Mouse (Mus musculus): Measurements from ENCODE around the gene Tpmt.

Gene Tpmt

GRCm38 (mm10) chr13:47042024-47042633 lies 2.4 kb downstream of the Tpmt start:
- DNase-seq = peak in 1 of 2 experiments; percentile 39

DNA sequence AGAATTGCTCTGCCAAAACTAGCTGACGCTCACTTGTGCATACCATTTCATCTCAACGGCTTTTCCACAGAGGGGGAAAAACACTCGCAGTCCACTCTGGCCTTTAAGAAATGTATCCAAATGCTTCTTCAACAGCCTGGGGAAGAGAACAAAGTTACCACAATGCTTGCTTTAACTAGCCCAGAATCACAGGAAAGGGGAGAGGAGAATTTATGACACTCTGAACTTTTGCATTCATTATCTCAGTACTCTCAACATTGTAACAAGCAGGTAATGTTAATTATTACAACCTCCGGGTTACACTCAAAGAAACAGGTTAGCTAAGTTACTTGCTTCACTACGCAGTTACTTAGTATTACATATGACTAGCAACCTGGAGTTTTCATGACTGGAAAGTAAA lies 4.5 kb downstream of the Tpmt start:
- no peak for DNase-seq

GRCm38 (mm10) chr13:47037946-47038345 lies 6.6 kb downstream of the Tpmt start:
- no peak for DNase-seq

DNA sequence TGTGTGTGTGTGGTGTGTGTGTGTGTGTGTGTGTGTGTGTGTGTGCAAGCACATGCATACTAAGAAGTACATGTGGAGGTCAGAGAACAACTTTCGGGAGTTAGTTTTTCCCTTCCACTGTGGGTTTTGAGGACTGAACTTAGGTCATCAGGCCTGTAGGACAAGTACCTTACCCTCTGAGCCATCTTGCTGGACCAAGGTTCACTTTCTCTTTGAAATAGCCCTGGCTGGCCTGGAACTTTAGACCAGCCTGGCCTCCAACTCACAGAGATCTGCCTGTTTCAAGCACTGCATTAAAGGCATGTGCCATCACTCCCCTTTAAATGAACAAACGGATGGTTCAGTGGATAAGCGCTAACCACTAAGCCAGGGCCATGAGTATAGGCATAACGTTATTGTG lies 10.9 kb downstream of the Tpmt start:
- DNase-seq = no peak

GRCm38 (mm10) chr13:47030376-47031107 lies 14.0 kb downstream of the Tpmt start:
- peak; percentile 56 to 80 for DNase-seq

DNA sequence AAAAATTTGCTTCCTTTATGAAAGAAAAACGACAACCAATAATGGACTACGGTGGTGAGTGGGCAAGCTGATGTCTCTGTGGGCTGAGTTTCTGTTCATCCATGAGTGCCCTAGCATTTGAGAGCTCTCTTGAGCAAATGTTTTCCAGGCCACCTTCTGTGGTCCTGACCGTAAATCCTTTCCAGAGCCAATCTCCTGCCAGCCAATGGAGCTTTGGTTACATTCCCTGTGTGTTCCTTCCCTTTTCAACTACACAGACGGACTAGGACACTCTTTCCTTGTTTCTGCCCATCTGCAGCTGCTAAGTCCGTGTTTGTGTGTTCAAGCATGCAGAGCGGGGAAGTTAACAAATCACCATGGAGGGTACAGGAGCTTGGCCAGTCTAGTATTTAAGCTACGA lies 23.7 kb downstream of the Tpmt start:
- DNase-seq = no peak

DNA sequence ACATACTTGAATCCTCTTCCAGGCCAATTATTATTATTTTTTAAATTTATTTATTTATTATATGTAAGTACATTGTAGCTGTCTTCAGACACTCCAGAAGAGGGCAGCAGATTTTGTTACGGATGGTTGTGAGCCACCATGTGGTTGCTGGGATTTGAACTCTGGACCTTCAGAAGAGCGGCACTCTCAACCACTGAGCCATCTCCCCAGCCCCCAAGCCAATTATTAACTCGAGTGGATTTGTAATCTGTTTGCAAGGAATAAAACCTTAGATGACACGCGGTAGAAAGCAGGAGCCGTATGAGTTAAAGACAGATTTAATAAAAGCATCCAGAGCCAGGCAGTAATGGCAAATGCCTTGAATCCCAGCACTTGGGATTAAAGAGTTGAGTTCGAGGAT lies 24.8 kb downstream of the Tpmt start:
- peak in 1 of 2 experiments; percentile 41 for DNase-seq

DNA sequence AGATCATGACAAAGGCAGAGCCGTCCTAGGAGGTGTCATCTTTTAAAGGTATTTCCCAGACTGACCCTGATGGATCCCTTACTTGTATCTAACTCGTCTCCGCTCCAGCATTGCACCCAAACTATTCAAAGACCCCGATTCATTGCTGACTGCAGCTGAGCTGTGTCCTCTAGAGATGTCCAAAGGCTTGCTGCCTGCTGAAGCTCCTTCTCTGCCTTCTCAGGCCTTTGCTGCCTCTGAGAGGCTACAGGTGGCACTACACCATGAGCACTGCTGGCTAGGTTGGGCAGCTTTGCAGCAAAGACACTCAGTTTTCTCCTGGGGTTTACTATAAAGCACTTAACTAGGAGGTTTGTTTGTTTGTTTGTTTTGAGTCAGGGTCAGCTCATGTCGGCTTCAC lies 27.3 kb downstream of the Tpmt start:
- DNase-seq = peak; percentile 67 to 72

DNA sequence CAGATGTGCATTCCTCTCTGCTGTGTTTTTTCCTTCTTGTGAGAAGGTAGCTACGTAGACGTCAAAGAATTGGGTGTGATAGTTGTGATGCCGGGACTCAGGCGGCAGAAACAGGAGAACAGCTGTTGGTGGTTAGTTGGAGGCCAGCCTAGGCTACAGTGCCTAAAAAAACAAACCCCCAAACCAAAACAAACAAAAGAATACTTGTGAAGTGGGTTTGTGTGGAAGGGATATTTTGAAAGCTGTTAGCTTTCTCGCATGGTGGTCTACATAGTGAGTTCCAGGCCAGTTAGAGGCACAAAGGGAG lies 29.4 kb downstream of the Tpmt start:
- DNase-seq = no peak

DNA sequence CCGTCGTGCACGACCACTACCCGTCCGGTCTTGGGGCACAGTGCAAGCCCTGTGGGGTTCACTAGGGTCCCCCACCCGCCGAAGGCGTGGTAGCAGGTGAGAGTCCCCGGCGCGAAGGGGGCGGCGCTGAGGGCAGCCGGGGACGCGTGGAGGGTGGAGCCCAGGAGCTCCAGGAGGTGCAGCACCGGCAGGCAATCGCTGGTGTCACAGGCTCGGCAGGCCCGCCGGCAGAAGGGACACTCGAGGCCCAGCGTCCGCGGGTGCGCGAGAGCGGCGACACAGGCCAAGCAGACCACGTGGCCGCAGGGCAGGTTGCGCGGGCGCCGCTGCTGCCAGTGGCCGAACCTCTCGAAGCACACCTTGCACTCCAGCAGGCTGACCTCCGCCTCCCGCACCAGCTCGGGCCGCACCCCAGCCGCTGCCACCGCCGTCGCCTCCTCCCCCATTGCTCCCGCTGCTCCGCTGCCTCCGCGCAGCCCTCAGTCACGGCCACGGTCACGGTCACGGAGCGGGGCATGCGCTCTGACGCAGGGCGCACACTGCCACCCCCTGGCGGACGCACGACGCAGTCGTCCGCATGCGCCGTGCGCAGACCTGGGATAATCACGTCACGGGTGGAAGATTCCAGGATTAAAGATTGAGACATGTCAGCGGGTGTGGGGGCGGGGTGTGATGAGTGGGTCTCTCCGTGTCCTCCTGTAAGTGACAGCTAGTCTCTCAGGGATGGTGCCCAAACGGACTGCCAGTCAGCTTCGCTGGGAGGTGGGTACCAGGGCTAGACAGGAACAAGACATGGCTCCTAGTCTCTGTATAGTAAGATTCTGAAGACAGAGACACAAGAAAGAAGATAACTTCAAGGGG lies 30.0 kb downstream of the Tpmt start, which contains the start of gene Nhlrc1:
TSS of gene Nhlrc1 (minus strand) at position 517 of the 861 bp plus-strand sequence.
- peak; percentile 75 to 82 for DNase-seq

DNA sequence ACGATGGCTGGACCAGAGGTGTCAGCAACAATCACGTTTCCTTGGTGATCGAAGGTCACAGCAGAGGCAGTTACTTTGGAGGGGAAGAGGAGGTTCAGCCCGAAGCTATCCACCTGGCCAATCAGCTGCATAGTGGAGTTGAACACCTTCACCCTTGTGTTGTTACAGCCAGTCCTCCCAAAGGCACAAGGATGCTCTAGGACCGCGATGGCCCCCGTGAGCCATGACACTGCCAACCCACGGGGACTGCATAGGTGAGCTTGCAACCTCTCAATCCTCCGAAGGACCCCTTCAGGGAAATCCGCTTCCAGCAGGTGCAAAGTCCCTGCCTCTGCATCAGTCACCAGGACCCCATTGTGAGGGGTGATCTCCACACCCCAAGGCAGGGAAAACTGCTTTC lies 30.8 kb downstream of the Tpmt start:
- DNase-seq = no peak

DNA sequence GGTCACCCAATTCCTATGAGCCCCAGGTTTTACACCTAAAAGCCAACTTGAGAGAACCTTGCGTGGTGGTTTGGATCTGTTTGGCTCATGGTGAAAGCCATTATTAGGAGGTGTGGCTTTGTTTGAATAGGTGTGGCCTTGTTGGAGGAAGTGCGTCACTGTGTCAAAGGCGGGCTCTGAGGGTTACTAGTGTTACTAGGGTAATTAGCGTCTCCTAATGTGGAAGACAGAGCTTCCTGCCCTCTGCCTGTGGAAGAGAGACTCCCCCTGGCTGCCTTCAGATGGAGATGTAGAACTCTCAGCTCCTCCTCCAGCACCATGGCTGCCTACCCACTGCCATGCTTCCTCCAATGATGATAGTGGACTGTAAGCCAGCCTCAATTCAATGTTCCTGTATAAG lies 42.9 kb downstream of the Tpmt start:
- DNase-seq = no peak

DNA sequence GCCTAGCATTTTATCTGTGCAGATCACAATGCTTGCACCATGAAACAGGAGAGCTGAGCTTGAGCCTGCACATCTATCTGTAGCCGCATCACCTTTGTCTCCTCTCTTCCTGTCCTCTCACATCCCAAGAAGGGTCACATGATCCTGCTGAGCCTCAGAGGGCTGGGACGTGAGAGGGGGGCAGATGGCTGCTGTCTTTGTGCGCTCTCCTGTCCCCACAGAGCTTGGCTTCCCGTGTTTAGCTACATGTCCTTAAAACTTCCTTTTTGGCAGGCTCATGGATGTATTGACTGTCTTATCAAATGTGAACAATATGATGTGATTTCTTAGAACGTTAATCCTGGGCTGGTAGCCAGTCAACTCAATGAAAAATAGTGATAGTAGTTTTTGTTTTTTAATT lies 45.0 kb downstream of the Tpmt start:
- DNase-seq = no peak

- no peak for DNase-seq
Observed at GRCm38 (mm10) chr13:46997355-46997754, 47.2 kb downstream of the Tpmt start.

DNA sequence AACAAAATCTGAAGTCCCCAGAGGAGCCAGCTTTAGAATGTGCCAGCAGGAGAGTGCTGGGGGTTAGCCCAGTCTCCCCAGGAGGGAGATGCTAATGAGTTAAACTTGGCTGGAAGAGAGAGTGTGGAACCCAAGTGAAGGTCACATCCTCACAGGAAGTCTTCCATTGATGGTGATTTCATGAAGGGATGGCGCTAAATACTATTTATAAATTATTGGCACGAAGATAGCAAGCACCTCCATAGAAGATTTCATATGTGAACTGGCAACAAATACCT lies 51.3 kb downstream of the Tpmt start:
- DNase-seq = no peak

DNA sequence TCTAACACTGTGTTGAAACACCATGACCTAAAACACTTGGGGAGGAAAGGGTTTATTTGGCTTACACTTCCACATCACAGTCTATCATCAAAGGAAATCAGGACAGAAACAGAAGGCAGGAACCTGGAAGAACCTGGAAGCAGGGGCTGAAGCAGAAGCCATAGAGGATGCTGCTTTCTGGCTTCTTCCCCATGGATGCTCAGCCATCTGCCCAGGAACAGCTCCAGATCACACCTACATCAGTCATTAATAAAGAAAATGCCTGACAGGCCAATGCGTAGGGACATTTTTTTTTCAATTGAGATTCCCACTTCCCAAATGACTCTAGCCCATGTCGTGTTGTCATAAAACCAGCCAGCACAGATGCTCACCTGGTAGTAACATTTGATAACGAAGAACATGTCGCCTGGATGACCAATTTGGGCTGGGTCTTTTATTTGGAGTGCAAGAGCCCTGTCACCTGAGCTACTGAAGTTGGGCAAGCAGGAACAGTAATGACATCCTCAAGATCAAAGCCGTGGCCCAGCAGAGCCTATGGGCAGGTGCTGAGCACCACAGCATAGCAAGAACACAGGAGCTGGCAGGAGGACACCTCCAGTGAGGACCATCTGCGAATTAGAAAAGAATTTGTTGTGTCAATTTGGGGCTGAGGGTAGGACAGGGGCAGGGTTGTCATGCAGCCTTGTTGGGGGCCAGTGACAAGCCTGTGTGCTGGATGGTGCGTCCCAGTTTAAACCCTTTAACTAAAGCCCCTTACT lies 51.8 kb downstream of the Tpmt start:
- DNase-seq = no peak

DNA sequence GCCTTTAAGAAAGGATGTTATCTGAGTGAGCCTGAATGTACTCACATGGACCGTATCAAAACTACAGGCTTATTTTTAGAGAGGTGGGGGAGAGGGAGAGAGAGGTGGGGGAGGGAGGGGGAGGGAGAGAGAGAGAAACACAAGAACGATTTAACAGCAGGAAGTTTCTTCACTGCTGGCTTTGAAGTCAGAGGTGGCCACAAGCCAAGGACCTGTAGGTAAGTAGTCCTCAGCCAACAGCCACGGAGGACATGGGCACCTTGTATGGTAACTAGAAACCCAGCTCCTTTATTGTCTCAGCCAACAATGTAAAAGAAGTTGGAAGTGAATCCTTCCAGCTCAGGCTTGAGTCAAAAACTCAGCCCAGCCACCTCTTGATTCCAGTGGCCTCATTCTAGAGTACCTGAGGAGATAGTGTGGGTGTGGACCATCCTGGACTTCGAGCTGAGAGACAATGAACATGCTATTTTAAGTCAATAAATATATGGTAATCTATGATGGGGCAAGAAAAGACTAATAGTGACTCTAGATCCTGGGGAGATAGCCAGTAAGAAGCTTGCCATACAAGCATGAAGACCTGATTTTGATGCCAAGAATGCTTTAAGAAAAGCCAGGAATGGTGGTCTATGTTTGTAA lies 54.0 kb downstream of the Tpmt start:
- no peak for DNase-seq

- DNase-seq = no peak
Observed at GRCm38 (mm10) chr13:46987941-46988340, 56.6 kb downstream of the Tpmt start.

GRCm38 (mm10) chr13:46986208-46986607 lies 58.3 kb downstream of the Tpmt start:
- DNase-seq = no peak

- no peak for DNase-seq
Observed at GRCm38 (mm10) chr13:46983878-46984277, 60.7 kb downstream of the Tpmt start.

DNA sequence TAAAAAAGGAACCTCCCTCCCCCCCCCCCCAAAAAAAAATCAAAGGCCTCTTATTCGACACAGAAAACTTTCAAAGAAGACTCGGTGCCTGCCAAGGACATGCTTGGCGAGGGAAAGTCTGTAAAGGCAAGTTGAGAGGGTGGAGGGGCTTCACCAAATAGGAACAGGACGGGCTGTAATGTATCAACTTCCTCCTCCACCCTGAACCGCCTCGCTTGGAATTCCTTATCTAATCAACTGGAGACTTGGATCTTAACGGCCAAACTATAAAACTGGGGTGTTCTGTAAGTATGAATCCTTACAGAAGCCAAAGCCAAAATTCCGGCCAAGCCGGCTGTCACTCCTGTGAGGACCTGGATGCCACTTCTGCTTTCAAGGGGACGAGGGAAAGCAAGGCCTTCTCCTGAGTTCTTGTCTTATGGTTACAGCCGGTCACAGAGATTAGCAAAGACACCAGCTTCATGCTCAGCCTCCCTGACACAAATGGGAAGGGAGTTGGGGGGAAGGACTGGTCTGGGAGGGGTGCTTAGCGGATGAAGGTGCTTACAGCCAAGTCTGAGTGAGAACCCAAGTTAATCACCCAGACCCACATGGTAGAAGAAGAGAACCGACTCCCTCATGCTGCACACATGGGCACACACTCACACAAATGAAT lies 64.6 kb downstream of the Tpmt start:
- DNase-seq = no peak

GRCm38 (mm10) chr13:46976532-46976931 lies 68.0 kb downstream of the Tpmt start:
- DNase-seq = no peak

Data from kidney, postnatal 25 days (tissue).